Mouse (Mus musculus): ENCODE results near the gene Usb1.
"Not testable (repeated sequence)": the region's sequence is repeated elsewhere in the genome, so short reads cannot be mapped to it uniquely, and the experiment has no call there.

Usb1 gene

GRCm38 (mm10) chr8:95375374-95375930 is 43.4 kb downstream of the Usb1 start:
- no peak for DNase-seq (ENCODE audit: low spot score)

GRCm38 (mm10) chr8:95376309-95376999 is 44.4 kb downstream of the Usb1 start:
- DNase-seq (ENCODE audit: low spot score): no peak

- DNase-seq (ENCODE audit: low spot score): no peak
Observed at GRCm38 (mm10) chr8:95377101-95377500, 45.0 kb downstream of the Usb1 start.

GRCm38 (mm10) chr8:95377863-95378291 is 45.8 kb downstream of the Usb1 start:
- DNase-seq (ENCODE audit: low spot score): no peak

- not testable (repeated sequence) for DNase-seq (ENCODE audit: low spot score)
Observed at GRCm38 (mm10) chr8:95378928-95379327, 46.8 kb downstream of the Usb1 start.

- no peak for DNase-seq (ENCODE audit: low spot score)
Observed at GRCm38 (mm10) chr8:95380953-95381352, 48.9 kb downstream of the Usb1 start.

- DNase-seq (ENCODE audit: low spot score): no peak
Observed at GRCm38 (mm10) chr8:95381595-95381994, 49.5 kb downstream of the Usb1 start.

- no peak for DNase-seq (ENCODE audit: low spot score)
Observed at GRCm38 (mm10) chr8:95384501-95384900, 52.4 kb downstream of the Usb1 start.

GRCm38 (mm10) chr8:95386037-95386436 is 54.0 kb downstream of the Usb1 start:
- no peak for DNase-seq (ENCODE audit: low spot score)

GRCm38 (mm10) chr8:95387221-95387620 is 55.1 kb downstream of the Usb1 start:
- DNase-seq (ENCODE audit: low spot score): no peak

GRCm38 (mm10) chr8:95387936-95388335 is 55.9 kb downstream of the Usb1 start:
- DNase-seq (ENCODE audit: low spot score): no peak

GRCm38 (mm10) chr8:95390312-95390711 is 58.2 kb downstream of the Usb1 start:
- DNase-seq (ENCODE audit: low spot score): no peak

GRCm38 (mm10) chr8:95391101-95391500 is 59.0 kb downstream of the Usb1 start:
- DNase-seq (ENCODE audit: low spot score): no peak

GRCm38 (mm10) chr8:95392604-95393003 is 60.5 kb downstream of the Usb1 start:
- no peak for DNase-seq (ENCODE audit: low spot score)

- DNase-seq (ENCODE audit: low spot score): no peak
Observed at GRCm38 (mm10) chr8:95395186-95395918, 63.3 kb downstream of the Usb1 start.

- DNase-seq (ENCODE audit: low spot score): no peak
Observed at GRCm38 (mm10) chr8:95396752-95397151, 64.7 kb downstream of the Usb1 start.
